Mouse (Mus musculus) megakaryocyte progenitor cell, adult 5-6 weeks (primary cell): ENCODE measurements around the gene Ifi47. TPM values are rescaled to one million over a fixed set of nuclear protein-coding genes. Genes with fewer than 3 reads are reported as not detected.

Experiments
- ATAC-seq: replicated peaks from 2 replicates; pipeline ENCODE4 v1.8.0; 2016; ENCODE audit warnings: mild to moderate bottlenecking, moderate TSS enrichment, inconsistent platforms; ENCODE audit not compliant: poor library complexity
- total RNA-seq, 2 experiments: library from RNA; stranded (forward) in 1 of 2; stranded (reverse) in 1 of 2; fragments of 157-497, 149-512 nt in 1 of 2; fragments of 200-1000 nt in 1 of 2; gene quantifications; 2 replicates each; pipeline versions ENCODE4 v1.2.3 to v1.2.4; 2015 to 2017

Gene Ifi47
- total RNA-seq, 2 experiments from 2014 or later, result 54.3 to 147 TPM

- no peak for ATAC-seq
Measured at GRCm38 (mm10) chr11:49124169-49124568, 47.8 kb downstream of the Ifi47 start.

- no peak for ATAC-seq
Measured at GRCm38 (mm10) chr11:49141974-49142373, 65.6 kb downstream of the Ifi47 start, which contains the start of gene Olfr1395. Gene Olfr1395, plus strand, starts transcription at chr11:49142274.

Other genes starting within 250 kb of the Ifi47 start
- 4.6 and 6.8 TPM in 2 replicates for gene Gm12184, start 249.9 kb upstream of the Ifi47 start, total RNA-seq (2015)
- 14.6 and 22.1 TPM in 2 replicates for gene Gm12184, start 249.9 kb upstream of the Ifi47 start, total RNA-seq (2017)
- gene Irgm1, start 204.9 kb upstream of the Ifi47 start, total RNA-seq (2015), result 44.1 and 45.1 TPM in 2 replicates
- 32.4 and 34.9 TPM in 2 replicates for gene Irgm1, start 204.9 kb upstream of the Ifi47 start, total RNA-seq (2017)
- 0.39 and 0.84 TPM in 2 replicates for gene Gm5431, start 174.4 kb upstream of the Ifi47 start, total RNA-seq (2015)
- gene Gm5431, start 174.4 kb upstream of the Ifi47 start, total RNA-seq (2017), result 0.27 and 0.83 TPM in 2 replicates
- 22.6 and 31.0 TPM in 2 replicates for gene Psme2b, start 130.4 kb upstream of the Ifi47 start, total RNA-seq (2015)
- gene Psme2b, start 130.4 kb upstream of the Ifi47 start, total RNA-seq (2017), result 25.4 and 31.7 TPM in 2 replicates
- 0.64 and 0.94 TPM in 2 replicates for gene Olfr56, start 97.7 kb upstream of the Ifi47 start, total RNA-seq (2015)
- 1.3 and 1.9 TPM in 2 replicates for gene Olfr56, start 97.7 kb upstream of the Ifi47 start, total RNA-seq (2017)
- gene 9930111J21Rik1, start 97.2 kb upstream of the Ifi47 start, total RNA-seq (2015), result 13.7 and 14.1 TPM in 2 replicates
- 7.6 and 8.2 TPM in 2 replicates for gene 9930111J21Rik1, start 97.2 kb upstream of the Ifi47 start, total RNA-seq (2017)
- gene Gm12185, start 84.4 kb upstream of the Ifi47 start, total RNA-seq (2015), result 0.07 and 0.54 TPM in 2 replicates
- 1.5 and 4.9 TPM in 2 replicates for gene Gm12185, start 84.4 kb upstream of the Ifi47 start, total RNA-seq (2017)
- gene Tgtp1, start 82.4 kb upstream of the Ifi47 start, total RNA-seq (2015), result 2.6 and 5.0 TPM in 2 replicates
- 3.0 and 7.8 TPM in 2 replicates for gene Tgtp1, start 82.4 kb upstream of the Ifi47 start, total RNA-seq (2017)
- 26.0 and 37.5 TPM in 2 replicates for gene 9930111J21Rik2, start 25.3 kb upstream of the Ifi47 start, total RNA-seq (2015)
- 25.2 and 29.4 TPM in 2 replicates for gene 9930111J21Rik2, start 25.3 kb upstream of the Ifi47 start, total RNA-seq (2017)
- gene Tgtp2, start 12.4 kb upstream of the Ifi47 start, total RNA-seq (2015), result 16.8 and 24.5 TPM in 2 replicates
- 56.3 and 82.0 TPM in 2 replicates for gene Tgtp2, start 12.4 kb upstream of the Ifi47 start, total RNA-seq (2017)
- not detected in 2 replicates for gene Olfr1396, start 38.3 kb downstream of the Ifi47 start, total RNA-seq (2015)
- not detected in 2 replicates for gene Olfr1396, start 38.3 kb downstream of the Ifi47 start, total RNA-seq (2017)
- gene Olfr1395, start 65.7 kb downstream of the Ifi47 start, total RNA-seq (2015), result not detected in 2 replicates
- not detected in 2 replicates for gene Olfr1395, start 65.7 kb downstream of the Ifi47 start, total RNA-seq (2017)
- gene Olfr1394, start 77.8 kb downstream of the Ifi47 start, total RNA-seq (2015), result not detected in 2 replicates
- not detected in 2 replicates for gene Olfr1394, start 77.8 kb downstream of the Ifi47 start, total RNA-seq (2017)
- 3.8 and 7.1 TPM in 2 replicates for gene Btnl9, start 110.6 kb downstream of the Ifi47 start, total RNA-seq (2015)
- 7.5 and 13.9 TPM in 2 replicates for gene Btnl9, start 110.6 kb downstream of the Ifi47 start, total RNA-seq (2017)
- 59.9 and 71.0 TPM in 2 replicates for gene Zfp62, start 126.7 kb downstream of the Ifi47 start, total RNA-seq (2015)
- 78.4 and 133 TPM in 2 replicates for gene Zfp62, start 126.7 kb downstream of the Ifi47 start, total RNA-seq (2017)
- 36.3 and 40.9 TPM in 2 replicates for gene Mgat1, start 167.6 kb downstream of the Ifi47 start, total RNA-seq (2015)
- gene Mgat1, start 167.6 kb downstream of the Ifi47 start, total RNA-seq (2017), result 54.2 and 61.9 TPM in 2 replicates
- gene Olfr1393, start 201.7 kb downstream of the Ifi47 start, total RNA-seq (2015), result 0.05 TPM in 2 replicates
- gene Olfr1393, start 201.7 kb downstream of the Ifi47 start, total RNA-seq (2017), result not detected in 2 replicates
- gene Olfr1392, start 208.7 kb downstream of the Ifi47 start, total RNA-seq (2015), result not detected in 2 replicates
- gene Olfr1392, start 208.7 kb downstream of the Ifi47 start, total RNA-seq (2017), result not detected in 2 replicates
- gene Olfr10, start 228.2 kb downstream of the Ifi47 start, total RNA-seq (2015), result not detected in 2 replicates
- gene Olfr10, start 228.2 kb downstream of the Ifi47 start, total RNA-seq (2017), result not detected in 2 replicates
- not detected in 2 replicates for gene Olfr1391, start 246.2 kb downstream of the Ifi47 start, total RNA-seq (2015)
- not detected in 2 replicates for gene Olfr1391, start 246.2 kb downstream of the Ifi47 start, total RNA-seq (2017)